8 mouse cellular contexts compared by ENCODE assay signal in the genomic region with DNA sequence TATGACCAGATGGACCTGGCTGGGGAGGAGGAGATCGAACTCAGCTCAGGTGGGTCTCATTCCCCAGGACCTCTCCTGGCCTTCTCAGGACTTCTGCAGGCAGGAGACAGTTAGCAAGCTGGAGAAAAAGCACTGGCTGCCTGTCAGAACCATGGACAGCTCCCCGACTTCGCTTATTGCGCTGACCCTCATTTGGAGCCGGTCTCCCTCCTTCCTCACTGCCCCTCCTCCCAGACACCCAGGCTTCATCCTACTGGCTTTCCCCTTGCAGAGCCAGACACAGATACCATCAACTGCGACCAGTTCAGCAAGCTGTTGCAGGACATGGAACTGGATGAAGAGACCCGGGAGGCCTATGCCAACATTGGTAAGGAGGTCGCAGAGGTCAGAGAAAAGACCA. TPM values are rescaled to one million over a fixed set of nuclear protein-coding genes. Genes with fewer than 3 reads are reported as not detected.
DNase-seq lines count a peak whose midpoint lies in the region; ATAC-seq and TF ChIP-seq lines count a peak whose summit lies in the region.

No protein-coding gene starts in this region.

- CTCF ChIA-PET in Patski (lab: Charles Lee): no interaction called here

- H3K4me3 ChIP-seq in hindbrain, embryonic 11.5 days (ENCODE audit: low read depth, low read length): no peak overlapping the region
- H3K4me3 ChIP-seq in hindbrain, embryonic 13.5 days: no peak overlapping the region
- H3K4me3 ChIP-seq in embryonic facial prominence, embryonic 10.5 days: no peak overlapping the region

- no peaks in the 10 kb centered on the region for H3K4me1 ChIP-seq in hindbrain, embryonic 11.5 days (replicated peaks; ENCODE audit: control insufficient read depth, insufficient read depth, low read length)
- no peaks in the 10 kb centered on the region for H3K4me1 ChIP-seq in hindbrain, embryonic 13.5 days (replicated peaks)
- H3K4me1 ChIP-seq in embryonic facial prominence, embryonic 10.5 days: no peaks in the 10 kb centered on the region

- ATAC-seq in hindbrain, embryonic 11.5 days (ENCODE audit: low FRiP score): no peak
- ATAC-seq in hindbrain, embryonic 13.5 days (ENCODE audit: low FRiP score): no peak
- no peak for ATAC-seq in Patski

- no peak overlapping the region for H3K4me2 ChIP-seq in hindbrain, embryonic 11.5 days (replicated peaks; ENCODE audit: low read depth, low read length)
- H3K4me2 ChIP-seq in hindbrain, embryonic 13.5 days: no peak overlapping the region

- H3K27me3 ChIP-seq in hindbrain, embryonic 11.5 days (ENCODE audit: control insufficient read depth, insufficient read depth, low read length): no peaks in the 10 kb centered on the region
- H3K27me3 ChIP-seq in hindbrain, embryonic 13.5 days: 0 out of 2 replicates have a peak, but pooled peaks cover 3% of the 10 kb centered on the region
- no peaks in the 10 kb centered on the region for H3K27me3 ChIP-seq in Patski
- no peaks in the 10 kb centered on the region for H3K27me3 ChIP-seq in embryonic facial prominence, embryonic 10.5 days (replicated peaks; ENCODE audit: low read depth, poor library complexity, severe bottlenecking)

- 16% methylated on average over 8 of the region's 8 CpGs for WGBS in hindbrain, embryonic 11.5 days
- WGBS in hindbrain, embryonic 13.5 days: 14% methylated on average over 8 of the region's 8 CpGs
- 16% methylated on average over 8 of the region's 8 CpGs for WGBS in embryonic facial prominence, embryonic 10.5 days

- in situ Hi-C loops in Patski (cut with MboI; ENCODE audit: low pct_unique_long_range_greater_than_20kb): no loop called here

- no peaks in the 10 kb centered on the region for H3K9me3 ChIP-seq in hindbrain, embryonic 11.5 days (ENCODE audit: control insufficient read depth, low read length)
- H3K9me3 ChIP-seq in hindbrain, embryonic 13.5 days: no peaks in the 10 kb centered on the region
- no peaks in the 10 kb centered on the region for H3K9me3 ChIP-seq in embryonic facial prominence, embryonic 10.5 days

- no peaks in the 10 kb centered on the region for H3K36me3 ChIP-seq in hindbrain, embryonic 11.5 days (ENCODE audit: control insufficient read depth, insufficient read depth, low read length)
- H3K36me3 ChIP-seq in hindbrain, embryonic 13.5 days: no peaks in the 10 kb centered on the region
- no peaks in the 10 kb centered on the region for H3K36me3 ChIP-seq in embryonic facial prominence, embryonic 10.5 days (replicated peaks)

- POLR2A ChIA-PET in Patski (lab: Charles Lee): no interaction called here

- H3K27ac ChIP-seq in hindbrain, embryonic 11.5 days (ENCODE audit: low read depth, low read length): no peak overlapping the region
- H3K27ac ChIP-seq in hindbrain, embryonic 13.5 days: no peak overlapping the region
- H3K27ac ChIP-seq in embryonic facial prominence, embryonic 10.5 days (replicated peaks): no peak overlapping the region

- H3K9ac ChIP-seq in hindbrain, embryonic 11.5 days (ENCODE audit: low read depth, low read length): no peak overlapping the region
- no peak overlapping the region for H3K9ac ChIP-seq in hindbrain, embryonic 13.5 days

- peak; percentile 68 for DNase-seq in hindbrain, embryonic 11.5 days (ENCODE audit: low spot score)
- peak; percentile 13 for DNase-seq in Patski (ENCODE audit: low read depth, low spot score)
- peak; percentile 82 for DNase-seq in embryonic facial prominence, embryonic 10.5 days (ENCODE audit: low spot score)
- peak; percentile 72 for DNase-seq in lung, postnatal 10 days
- DNase-seq in cerebellum, adult 9-10 months: no peak
- no peak for DNase-seq in right cerebral cortex, adult 2 months (ENCODE audit: low spot score in 2 of 2)
- DNase-seq in cerebellum, adult 11 months: no peak

- no peak for TF ChIP-seq CTCF in Patski (IDR thresholded peaks at IDR 0.05)

RNA-seq across cellular contexts. Expression of gene Ciita, which starts 22.0 kb away (rescaled TPM):
- polyA plus RNA-seq in hindbrain, embryonic 11.5 days (2014; fragmentation: Nextera tagmentation; extraction: Ambion mirVana): 0.27 and 0.36 TPM in 2 replicates
- 0.79 and 0.83 TPM in 2 replicates for polyA plus RNA-seq in hindbrain, embryonic 13.5 days (2015; fragmentation: Nextera tagmentation; extraction: Ambion mirVana)
- polyA plus RNA-seq in Patski (2021): 0.03 TPM
- polyA plus RNA-seq in embryonic facial prominence, embryonic 10.5 days (2016; fragmentation: Nextera tagmentation; extraction: Ambion mirVana): 0.06 and 0.26 TPM in 2 replicates

RNA-seq across cellular contexts. Expression of gene Dexi, which starts 41.0 kb away (rescaled TPM):
- polyA plus RNA-seq in hindbrain, embryonic 11.5 days (2014; fragmentation: Nextera tagmentation; extraction: Ambion mirVana): 21.9 and 23.2 TPM in 2 replicates
- polyA plus RNA-seq in hindbrain, embryonic 13.5 days (2015; fragmentation: Nextera tagmentation; extraction: Ambion mirVana): 15.5 and 18.0 TPM in 2 replicates
- polyA plus RNA-seq in Patski (2021): 23.5 TPM
- 18.5 and 19.3 TPM in 2 replicates for polyA plus RNA-seq in embryonic facial prominence, embryonic 10.5 days (2016; fragmentation: Nextera tagmentation; extraction: Ambion mirVana)

RNA-seq across cellular contexts. Expression of gene Clec16a, which starts 43.3 kb away (rescaled TPM):
- 47.5 and 55.7 TPM in 2 replicates for polyA plus RNA-seq in hindbrain, embryonic 11.5 days (2014; fragmentation: Nextera tagmentation; extraction: Ambion mirVana)
- 69.7 and 71.6 TPM in 2 replicates for polyA plus RNA-seq in hindbrain, embryonic 13.5 days (2015; fragmentation: Nextera tagmentation; extraction: Ambion mirVana)
- polyA plus RNA-seq in Patski (2021): 21.3 TPM
- 30.6 and 30.7 TPM in 2 replicates for polyA plus RNA-seq in embryonic facial prominence, embryonic 10.5 days (2016; fragmentation: Nextera tagmentation; extraction: Ambion mirVana)

RNA-seq across cellular contexts. Expression of gene Tvp23a, which starts 54.7 kb away (rescaled TPM):
- polyA plus RNA-seq in hindbrain, embryonic 11.5 days (2014; fragmentation: Nextera tagmentation; extraction: Ambion mirVana): 17.2 and 24.8 TPM in 2 replicates
- 43.1 and 47.3 TPM in 2 replicates for polyA plus RNA-seq in hindbrain, embryonic 13.5 days (2015; fragmentation: Nextera tagmentation; extraction: Ambion mirVana)
- polyA plus RNA-seq in Patski (2021): 0.46 TPM
- polyA plus RNA-seq in embryonic facial prominence, embryonic 10.5 days (2016; fragmentation: Nextera tagmentation; extraction: Ambion mirVana): 20.6 and 21.4 TPM in 2 replicates

Comparison
In these comparisons a context has a peak if more than half of its experiments do, and no peak if none do; other contexts are left out.
1. DNase-seq: peak in hindbrain, embryonic 11.5 days (single experiment), Patski (single experiment), embryonic facial prominence, embryonic 10.5 days (single experiment) and lung, postnatal 10 days (single experiment); none in cerebellum, adult 9-10 months (single experiment), right cerebral cortex, adult 2 months (0 of 2) and cerebellum, adult 11 months (single experiment).